Mouse (Mus musculus) gastrocnemius, adult 8-10 months (tissue): Measurements from ENCODE around the gene Ugt3a2. TPM values are rescaled to one million over a fixed set of nuclear protein-coding genes. Genes with fewer than 3 reads are reported as not detected.
A peak's percentile ranks its signal among the peaks of the same experiment; 100 is the strongest.

ENCODE experiments used
- DNase-seq, 2 experiments: peaks; one replicate each; pipeline ENCODE4 v3.0.0; 2022; ENCODE audit warnings: low spot score in 2 of 2
- total RNA-seq, 4 experiments: library from RNA; stranded (reverse); gene quantifications; 2 replicates each; pipeline ENCODE4 v1.2.4; 2022

Gene Ugt3a2
- total RNA-seq = not detected

GRCm38 (mm10) chr15:9335341-9335740 lies at the start of gene Ugt3a2:
Gene Ugt3a2 (plus strand): TSS chr15:9335550.
- DNase-seq = no peak

DNA sequence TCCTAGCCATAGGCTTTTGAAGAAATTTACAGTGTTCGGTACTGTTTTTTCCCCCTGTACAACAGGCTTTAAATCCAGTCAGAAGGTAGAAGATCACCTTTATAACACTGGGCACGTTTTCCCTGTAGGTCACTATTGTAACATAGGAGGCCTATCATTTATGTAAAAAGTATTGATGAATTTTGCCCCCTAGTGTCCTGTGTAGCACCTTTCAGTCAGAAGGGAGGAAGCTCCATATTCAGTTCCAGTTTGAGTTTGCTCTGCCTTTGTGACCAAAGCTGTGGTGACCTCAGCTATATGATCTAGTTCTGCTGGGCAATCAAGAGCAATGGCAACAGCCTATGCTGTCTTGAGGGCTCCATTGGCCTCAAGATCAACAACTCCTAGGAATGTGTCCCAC lies 45.7 kb upstream of the Ugt3a2 start:
- no peak for DNase-seq

- no peak for DNase-seq
These were observed 29.2 kb upstream of the Ugt3a2 start for GRCm38 (mm10) chr15:9305978-9306692.

DNA sequence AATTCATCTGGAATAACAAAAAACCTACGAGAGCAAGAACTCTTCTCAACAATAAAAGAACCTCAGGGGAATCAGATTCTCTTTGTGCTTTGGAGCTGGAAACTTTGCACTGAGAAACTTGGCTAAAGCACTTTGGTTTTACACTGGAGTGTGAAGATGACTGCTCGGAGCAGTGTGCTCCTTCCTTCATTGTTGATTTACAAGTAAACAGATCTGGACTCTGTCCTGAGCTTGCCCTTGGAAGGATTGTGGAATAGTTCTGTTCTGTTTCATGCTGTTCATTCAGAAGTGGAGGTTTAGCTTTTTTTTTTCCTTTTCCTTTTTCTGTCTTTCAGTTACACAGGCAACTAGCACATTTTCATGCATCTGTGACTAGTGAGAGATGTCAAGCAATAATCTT lies 754 bp upstream of the Ugt3a2 start:
- DNase-seq = no peak

DNA sequence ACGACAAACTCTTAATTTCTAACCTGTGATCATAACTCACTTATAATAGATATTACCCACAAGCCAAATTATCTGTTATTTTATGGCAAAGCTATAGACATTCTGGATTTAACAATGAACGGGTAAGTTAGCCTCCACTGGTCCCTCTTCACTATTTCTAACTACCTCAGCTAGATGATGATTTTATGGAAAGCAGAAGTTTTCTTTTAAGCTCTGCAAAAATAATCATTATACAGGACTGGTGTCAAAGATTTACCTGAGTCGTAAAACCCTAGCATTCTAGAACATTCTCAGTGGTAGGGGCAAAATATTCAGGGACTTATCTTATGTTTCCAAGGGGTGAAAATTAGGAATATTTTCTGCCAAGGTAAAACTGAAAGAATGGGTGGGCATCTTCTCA lies 1.3 kb downstream of the Ugt3a2 start:
- DNase-seq = no peak

GRCm38 (mm10) chr15:9337021-9337420 lies 1.7 kb downstream of the Ugt3a2 start:
- no peak for DNase-seq

DNA sequence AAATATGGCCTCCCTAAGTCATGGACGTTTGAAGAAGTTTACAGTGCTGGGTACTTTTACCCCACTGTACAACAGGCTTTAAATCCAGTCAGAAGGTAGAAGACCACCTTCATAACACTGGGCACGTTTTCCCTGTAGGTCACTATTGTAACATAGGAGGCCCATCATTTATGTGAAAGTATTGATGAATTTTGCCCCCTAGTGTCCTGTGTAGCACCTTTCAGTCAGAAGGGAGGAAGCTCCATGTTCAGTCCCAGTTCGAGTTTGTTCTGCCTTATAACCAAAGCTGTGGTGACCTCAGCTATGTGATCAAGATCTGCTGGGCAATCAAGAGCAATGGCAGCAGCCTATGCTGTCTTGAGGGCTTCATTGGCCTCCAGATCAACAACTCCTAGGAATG lies 13.4 kb downstream of the Ugt3a2 start:
- no peak for DNase-seq

- DNase-seq = no peak
These were observed 27.5 kb downstream of the Ugt3a2 start for GRCm38 (mm10) chr15:9362801-9363200.

DNA sequence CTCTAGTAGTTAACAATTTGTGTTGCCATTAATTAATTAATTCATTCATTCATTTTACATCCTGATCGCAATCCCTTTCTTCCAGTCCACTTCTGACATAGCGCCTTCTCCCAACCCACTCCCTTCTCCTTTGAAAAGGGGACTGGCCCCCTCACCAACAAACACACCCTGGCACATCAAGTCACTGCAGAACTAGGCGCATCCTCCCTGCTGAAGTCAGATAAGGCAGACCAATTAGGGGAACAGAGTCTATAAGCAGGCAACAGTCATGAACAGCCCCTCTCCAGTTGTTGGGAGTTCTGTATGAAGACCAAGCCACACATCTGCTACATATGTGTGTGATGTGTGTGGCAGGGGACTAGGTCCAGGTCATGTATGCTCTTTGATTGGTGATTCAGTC lies 33.4 kb downstream of the Ugt3a2 start:
- no peak for DNase-seq

DNA sequence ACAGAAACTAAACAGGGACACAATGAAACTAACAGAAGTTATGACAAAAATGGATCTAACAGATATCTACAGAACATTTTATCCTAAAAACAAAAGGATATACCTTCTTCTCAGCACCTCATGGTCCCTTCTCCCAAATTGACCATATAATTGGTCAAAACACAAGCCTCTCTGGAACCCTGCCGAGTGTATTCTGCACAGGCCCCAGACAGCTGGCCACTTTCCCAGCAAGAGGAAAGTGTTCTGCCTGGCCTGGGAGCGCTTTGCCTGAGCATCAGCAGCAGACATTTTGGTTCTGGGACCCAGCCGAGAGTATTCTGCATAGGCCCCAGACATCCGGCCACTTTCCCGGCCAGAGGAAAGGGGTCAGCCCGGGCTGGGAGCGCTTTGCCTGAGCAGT lies 40.9 kb downstream of the Ugt3a2 start:
- DNase-seq = peak in 1 of 2 experiments; percentile 3

DNA sequence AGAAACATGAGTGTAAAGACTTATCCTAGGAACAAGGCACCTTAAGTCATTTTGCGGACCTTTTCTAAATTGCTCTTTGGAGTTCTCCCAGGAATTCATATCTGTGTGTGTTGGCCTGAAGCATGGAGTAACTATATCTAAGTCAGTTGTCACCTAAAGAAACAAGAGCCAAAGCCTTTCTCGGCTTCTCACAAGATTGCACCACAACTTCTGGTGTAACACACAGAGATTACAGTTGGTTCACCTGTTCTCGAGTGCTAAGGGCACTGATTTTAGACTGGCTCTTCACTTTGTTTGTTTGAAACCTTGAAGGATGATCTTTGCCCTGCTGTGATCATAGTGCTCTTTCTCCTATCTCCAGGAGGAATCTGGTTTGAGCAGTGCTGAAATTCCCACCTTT lies 74.1 kb downstream of the Ugt3a2 start:
- no peak for DNase-seq

Other genes with a start within 250 kb of the Ugt3a2 start
- gene Lmbrd2, start 195.0 kb upstream of the Ugt3a2 start, total RNA-seq = 10 to 100 TPM; 15.9 to 19.6 (median 16.6) TPM
- under 1 TPM; 0.15 to 0.53 (median 0.35) TPM for gene Skp2, start 180.1 kb upstream of the Ugt3a2 start, total RNA-seq
- not detected for gene Ugt3a1, start 58.7 kb upstream of the Ugt3a2 start, total RNA-seq
- not detected for gene Capsl, start 100.5 kb downstream of the Ugt3a2 start, total RNA-seq
- gene Il7r, start 194.6 kb downstream of the Ugt3a2 start, total RNA-seq = under 1 TPM in 3 of 4 experiments, not detected in 1; 0.07 to 0.12 (median 0.11) TPM